Mouse (Mus musculus): ENCODE measurements around the gene Olfr1359.

Olfr1359 gene

DNA sequence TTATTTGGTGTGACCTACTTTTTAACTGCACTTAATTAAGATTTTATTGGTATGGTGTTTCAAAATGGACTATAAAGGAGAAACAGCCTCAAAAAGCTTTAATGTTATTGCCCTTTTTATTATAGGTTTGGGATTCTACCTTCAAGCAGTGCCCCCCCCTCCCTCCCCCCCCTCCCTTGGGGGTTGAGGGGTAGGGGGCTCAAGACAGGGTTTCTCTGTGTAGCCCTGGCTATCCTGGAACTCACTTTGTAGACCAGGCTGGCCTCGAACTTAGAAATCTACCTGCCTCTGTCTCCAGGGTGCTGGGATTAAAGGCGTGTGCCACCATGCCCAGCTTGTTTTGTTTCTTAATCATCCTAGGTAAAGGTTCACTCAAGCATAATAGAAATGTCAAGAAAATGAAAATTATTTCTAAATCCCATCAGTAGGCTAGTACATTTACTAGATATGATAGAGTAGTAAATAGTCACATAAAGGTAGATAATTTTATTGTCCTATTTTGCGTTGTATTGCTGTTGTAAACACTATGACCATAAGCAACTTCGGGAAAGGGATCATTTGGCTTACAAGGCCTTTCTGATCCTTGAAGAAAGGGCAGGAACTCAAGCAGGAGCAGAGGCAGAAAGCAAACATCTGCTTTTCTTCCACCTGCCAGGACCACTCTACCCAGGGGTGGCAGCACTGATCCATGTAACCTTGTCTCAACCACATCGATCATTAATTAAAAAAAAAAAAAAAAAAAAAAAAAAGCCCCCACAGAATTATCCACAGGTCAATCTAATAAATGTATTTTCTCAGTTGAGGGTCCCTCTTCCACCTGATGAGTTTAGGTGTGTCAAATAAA is 25.3 kb downstream of the Olfr1359 start:
- DNase-seq (ENCODE audit: extremely low read depth, low read depth), result no peak

DNA sequence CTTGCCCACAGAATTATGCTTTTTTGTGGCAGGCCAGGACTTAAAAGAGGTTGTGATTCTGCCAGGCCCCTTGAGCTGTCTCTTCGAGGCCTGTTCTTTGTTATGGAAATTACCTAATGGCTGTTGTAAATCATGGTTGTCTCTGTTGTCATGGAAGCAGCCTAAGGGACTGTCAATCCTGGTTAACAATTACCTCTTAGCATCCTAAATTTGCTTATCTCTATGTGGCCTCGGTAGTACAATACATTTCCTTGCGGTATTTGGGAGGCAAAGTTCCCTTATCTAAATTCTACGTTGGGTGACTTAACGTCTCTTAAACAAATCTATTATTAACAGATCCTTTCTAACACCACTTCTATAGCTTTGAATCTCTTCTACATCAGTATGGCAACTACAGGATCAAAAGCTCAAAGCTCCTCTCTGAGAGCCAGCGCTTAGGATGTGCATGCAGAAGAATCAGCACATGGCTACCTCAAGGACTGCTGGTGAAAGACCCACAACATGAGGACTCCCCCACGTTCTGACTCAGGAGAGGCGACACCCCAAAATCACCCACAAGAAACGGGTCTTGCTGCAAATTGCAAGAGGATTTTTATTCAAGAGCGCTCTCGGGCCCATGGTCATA is 30.1 kb downstream of the Olfr1359 start:
- DNase-seq (ENCODE audit: extremely low read depth, low read depth), result no peak

DNA sequence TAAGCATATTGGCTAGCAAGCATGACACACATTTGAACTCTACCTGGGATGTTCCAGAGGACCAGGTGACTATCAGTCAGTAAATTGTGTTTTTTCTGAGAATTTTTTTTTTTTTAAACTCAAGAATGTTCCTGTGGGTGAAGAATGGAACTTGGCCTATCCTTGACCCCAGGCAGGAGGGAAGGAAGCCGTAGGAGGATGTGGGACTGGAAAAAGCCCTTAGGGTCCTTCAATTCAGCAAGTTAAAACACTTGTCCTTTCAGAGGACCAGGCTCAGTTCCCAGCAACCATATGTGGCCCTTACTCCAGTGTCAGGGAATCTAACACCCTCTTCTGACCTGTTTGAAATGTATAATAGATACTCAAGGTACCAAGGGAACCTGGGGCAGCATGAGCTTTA is 31.6 kb downstream of the Olfr1359 start:
- DNase-seq (ENCODE audit: extremely low read depth, low read depth), result no peak

DNA sequence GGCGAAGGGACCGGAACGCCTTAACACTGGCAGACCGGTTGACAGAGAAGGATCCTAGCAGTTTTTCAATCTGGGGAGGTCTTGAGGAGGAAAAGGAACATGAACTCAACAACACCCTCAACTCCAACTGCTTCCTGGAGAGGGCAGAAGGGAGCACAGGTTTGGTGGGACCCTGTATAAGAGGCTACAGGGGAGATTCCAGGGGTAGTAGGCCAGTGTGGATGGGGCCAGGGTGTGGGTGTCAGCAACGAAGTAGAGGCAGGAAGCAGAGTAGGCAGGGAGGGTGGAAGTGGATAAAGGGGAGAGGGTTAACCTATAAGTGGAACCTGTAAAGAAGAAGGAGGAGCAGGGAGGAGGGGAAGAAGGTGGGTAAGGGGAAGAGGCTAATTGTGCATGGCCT is 35.6 kb downstream of the Olfr1359 start:
- no peak for DNase-seq (ENCODE audit: extremely low read depth, low read depth)

DNA sequence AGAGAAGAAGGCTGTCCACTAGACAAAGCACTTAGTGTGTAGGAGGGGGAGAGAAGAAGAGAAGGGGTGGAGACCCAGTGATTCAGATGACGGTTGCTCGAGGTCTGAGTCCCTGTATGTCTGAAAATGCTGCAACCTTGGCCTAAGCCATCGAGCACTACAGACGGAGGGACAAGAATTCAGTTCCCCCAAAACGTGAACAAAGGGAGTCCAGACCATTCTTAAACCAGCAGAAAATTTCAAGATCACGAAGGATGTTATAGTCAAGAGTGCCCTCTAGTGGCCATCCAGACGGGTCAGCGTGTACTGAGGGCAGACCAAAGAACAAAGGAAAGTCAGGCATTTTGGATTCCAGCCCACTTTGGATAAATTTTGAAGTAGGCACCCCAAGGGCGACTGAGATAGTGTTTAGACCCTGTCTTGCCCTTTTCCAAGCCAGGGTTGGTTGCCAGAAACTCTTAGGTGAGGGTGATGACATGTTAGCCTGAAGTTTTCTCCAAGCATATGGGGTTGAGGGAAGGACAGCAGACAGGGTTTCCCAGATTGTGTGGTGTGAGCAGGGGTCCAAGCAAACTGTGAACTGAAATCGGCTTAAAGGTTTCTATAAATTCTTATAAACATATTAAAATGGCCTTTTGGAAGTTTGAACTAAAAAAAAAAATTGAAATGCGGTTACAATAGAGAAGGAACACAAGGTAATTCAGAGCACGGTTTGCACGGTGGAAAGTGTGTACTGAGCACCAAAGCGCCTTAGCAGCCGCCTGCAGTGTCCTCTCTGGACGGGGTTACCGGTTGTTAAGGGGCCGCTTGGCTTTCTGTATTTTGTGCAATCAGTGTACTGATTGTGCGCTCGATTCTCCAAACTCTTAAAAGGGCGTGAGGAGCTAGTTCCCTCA is 36.3 kb downstream of the Olfr1359 start:
- DNase-seq (ENCODE audit: extremely low read depth, low read depth), result peak; percentile 90

DNA sequence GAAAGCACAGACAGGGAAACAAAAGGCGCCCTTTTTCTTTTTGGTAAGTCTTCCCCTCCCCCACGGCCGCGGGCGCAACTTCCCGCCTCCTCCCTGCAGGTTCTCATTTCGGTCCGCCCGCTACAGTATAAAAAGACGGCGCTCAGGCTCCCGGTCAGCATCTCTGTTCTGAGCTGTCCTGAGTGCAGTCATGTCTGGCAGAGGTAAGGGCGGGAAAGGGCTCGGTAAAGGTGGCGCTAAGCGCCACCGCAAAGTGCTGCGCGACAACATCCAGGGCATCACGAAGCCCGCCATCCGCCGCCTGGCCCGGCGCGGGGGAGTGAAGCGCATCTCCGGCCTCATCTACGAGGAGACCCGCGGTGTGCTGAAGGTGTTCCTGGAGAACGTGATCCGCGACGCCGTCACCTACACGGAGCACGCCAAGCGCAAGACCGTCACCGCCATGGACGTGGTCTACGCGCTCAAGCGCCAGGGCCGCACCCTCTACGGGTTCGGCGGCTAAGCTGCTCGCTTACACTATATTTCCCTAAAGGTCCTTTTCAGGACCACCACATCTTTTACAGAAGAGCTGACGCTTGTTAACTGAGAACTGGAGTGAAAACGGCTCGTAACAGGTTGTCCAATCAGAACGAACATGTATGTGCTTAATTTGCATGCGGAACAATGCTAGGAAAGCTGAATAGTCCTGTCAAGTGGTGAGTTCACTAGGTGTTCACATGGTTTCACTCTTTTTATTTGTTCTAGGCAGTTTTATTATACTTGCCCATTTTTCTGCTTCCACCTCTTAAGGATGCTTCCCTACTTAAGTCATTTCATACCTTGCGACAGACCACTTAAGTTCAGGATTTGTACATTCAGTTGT is 37.2 kb downstream of the Olfr1359 start, which contains the start of gene Hist1h4j:
Gene Hist1h4j (plus strand): TSS at position 159 of the 862 bp plus-strand sequence.
- peak; percentile 93 for DNase-seq (ENCODE audit: extremely low read depth, low read depth)

DNA sequence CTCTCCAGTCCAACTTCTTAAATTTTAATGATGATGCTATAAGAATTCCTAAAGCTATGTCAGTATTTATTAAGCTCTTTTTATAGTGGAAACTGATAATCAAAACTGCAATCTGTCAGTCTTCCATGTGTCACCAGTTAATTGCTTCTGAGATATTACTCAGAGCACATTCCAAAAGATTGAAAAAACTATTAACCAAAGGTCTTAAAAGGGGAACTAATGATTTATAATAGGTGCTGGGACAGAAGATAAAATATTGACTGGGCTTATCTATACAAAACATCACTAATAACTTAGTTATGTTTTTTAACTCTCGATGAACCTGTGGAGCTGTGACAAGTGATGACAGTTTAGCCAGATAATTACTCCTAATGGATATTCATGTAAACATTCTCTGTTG is 47.1 kb downstream of the Olfr1359 start:
- DNase-seq (ENCODE audit: extremely low read depth, low read depth), result no peak

DNA sequence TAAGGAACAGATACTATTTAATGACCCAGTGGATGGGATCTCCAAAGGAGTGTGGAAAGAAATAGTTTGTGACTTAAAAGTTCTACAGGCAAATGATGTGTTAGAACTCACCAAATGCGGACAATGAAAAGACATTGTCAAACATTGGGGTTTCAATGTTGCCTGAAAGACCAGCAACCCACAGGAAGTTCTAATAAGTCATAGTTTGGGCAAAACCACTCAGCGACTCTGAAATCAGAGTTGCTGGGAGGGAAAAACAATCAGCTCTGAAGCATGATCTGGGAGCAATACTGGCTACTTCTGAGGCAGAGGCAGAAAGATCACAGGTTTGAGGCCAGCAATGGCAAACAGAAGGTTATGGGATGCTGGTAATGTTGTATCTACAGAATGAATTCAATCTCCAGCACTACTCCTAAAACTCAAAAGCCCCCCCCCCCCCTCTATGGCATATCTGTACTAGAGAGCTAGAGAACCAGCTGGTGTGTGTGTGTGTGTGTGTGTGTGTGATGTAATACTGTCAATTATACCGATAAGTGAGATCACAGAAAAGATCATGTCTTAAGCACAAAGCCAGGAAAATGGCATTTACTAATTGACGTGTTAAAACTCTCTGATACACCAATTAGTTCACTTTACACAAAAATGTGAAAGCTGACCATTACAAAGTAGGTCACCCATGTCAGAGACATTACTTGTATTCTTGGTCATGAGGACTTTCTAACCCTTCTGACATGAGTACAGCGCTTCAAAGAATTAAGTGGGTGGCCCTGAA is 51.7 kb downstream of the Olfr1359 start:
- DNase-seq (ENCODE audit: extremely low read depth, low read depth), result peak; percentile 68

DNA sequence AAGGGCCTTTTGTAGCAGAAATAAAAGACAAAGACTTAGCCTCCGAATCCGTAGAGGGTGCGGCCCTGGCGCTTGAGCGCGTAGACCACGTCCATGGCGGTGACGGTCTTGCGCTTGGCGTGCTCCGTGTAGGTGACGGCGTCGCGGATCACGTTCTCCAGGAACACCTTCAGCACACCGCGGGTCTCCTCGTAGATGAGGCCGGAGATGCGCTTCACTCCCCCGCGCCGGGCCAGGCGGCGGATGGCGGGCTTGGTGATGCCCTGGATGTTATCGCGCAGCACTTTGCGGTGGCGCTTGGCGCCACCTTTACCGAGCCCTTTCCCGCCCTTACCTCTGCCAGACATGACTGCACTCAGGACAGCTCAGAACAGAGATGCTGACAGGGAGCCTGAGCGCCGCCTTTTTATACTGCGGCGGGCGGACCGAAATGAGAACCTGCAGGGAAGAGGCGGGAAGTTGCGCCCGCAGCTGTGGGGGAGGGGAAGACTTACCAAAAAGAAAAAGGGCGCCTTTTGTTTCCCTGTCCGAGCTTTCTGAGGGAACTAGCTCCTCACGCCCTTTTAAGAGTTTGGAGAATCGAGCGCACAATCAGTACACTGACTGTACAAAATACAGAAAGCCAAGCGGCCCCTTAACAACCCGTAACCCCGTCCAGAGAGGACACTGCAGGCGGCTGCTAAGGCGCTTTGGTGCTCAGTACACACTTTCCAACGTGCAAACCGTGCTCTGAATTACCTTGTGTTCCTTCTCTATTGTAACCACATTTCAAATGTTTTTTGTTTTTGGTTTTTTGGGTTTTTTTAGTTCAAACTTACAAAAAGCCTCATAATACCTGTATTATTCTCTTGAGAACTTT is 52.5 kb downstream of the Olfr1359 start, which contains the start of gene Hist1h4k:
Gene Hist1h4k (minus strand): TSS at position 347 of the 859 bp plus-strand sequence.
- peak; percentile 75 for DNase-seq (ENCODE audit: extremely low read depth, low read depth)

DNA sequence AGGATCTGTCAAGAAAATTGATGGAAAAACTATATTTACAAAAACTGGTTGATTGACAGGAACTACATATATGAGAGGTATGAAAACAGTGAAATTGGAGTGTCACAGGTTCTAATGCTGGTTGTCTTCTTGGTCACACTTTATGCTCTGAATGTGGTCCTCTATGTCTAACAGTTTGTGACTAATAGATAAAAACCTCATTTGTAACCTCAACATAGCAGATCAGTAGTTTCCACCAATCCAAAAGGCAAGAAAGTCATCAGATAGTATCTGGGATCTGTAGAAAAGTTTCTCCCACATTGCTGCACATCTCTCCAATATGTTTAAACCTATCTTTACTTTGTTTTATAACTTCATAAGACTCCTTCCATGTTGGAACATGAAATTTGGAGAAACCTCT is 53.5 kb downstream of the Olfr1359 start:
- DNase-seq (ENCODE audit: extremely low read depth, low read depth), result peak; percentile 50

DNA sequence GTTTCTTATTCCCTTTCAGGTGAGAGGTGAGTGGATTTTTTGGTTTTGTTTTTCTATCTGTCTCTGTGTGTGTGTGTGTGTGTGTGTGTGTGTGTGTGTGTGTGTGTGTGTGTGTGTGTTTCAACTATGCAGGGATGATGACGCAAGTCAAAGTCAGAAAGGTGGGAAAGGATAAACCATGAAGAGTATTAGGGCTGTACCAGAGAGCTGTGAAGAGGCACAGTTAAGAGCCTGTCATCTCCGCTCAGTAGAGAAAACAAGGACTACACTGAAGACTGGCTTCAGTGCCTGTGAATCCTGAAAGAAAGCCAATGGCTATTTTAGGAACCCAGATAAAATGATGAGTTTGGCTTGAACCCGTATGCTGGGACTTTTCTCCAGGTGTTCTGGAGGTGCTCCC is 53.9 kb downstream of the Olfr1359 start:
- peak; percentile 53 for DNase-seq (ENCODE audit: extremely low read depth, low read depth)

DNA sequence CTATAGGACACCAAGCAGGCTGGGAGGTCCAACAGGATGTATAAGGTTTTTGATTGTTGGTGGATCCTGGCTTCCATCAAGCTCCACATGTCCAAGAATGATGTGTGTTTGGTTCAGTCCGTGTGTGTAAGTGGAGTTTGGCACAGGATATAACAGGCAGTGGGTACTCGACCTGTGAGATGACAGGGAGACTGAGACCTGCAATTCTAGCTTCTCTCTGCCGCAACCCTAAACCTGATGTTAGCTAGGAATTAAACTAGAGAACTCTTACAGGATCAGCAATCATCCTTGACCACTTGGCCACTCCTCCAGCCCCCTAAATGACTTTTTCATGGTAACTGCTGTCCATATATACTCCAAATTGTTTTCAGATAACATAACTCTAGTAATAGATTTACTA is 54.4 kb downstream of the Olfr1359 start:
- peak; percentile 49 for DNase-seq (ENCODE audit: extremely low read depth, low read depth)

DNA sequence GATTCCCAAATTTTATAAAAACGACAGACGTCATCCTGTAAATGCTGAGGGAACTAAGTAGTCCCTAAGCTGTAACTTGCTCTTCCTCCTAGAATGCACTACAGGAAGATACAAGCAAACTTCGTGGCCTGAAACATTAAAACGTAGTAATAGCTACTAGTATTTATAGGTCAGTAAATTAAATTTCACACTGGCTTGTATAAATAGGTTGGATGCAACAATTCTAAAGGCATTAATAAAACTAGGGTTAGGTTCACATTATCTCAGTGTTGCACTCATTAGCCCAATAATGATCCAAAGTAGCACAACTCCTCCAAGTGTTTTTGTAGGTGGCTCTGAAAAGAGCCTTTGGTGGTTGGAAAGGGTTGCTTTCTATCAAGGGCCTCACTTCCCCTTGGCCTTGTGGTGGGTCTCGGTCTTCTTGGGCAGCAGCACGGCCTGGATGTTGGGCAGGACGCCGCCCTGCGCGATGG is 55.2 kb downstream of the Olfr1359 start:
- DNase-seq (ENCODE audit: extremely low read depth, low read depth), result peak; percentile 70

DNA sequence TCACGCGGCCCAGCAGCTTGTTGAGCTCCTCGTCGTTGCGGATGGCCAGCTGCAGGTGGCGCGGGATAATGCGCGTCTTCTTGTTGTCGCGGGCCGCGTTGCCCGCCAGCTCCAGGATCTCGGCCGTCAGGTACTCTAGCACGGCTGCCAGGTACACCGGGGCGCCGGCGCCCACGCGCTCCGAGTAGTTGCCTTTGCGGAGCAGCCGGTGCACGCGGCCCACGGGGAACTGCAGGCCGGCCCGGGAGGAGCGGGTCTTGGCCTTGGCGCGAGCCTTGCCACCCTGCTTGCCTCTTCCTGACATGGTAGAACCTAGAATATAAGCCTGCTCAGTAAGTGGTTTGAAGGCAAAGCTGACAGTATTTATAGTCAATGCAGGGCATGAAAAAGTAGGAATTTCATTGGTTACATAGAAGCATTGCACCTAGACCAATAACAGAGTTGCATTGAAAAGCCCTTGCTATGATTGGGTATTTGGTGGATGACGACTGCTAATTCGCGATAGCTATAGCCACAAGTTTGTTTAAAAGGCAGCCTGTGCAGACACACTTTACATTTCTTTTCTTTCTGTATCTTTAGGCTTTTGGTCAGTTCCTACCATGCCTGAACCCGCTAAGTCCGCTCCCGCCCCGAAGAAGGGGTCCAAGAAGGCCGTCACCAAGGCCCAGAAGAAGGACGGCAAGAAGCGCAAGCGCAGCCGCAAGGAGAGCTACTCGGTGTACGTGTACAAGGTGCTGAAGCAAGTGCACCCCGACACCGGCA is 55.8 kb downstream of the Olfr1359 start, which contains the start of the genes Hist1h2ak and Hist1h2bn:
Gene Hist1h2ak (minus strand): TSS at position 304 of the 762 bp plus-strand sequence.
Gene Hist1h2bn (plus strand): TSS at position 600 of the 762 bp plus-strand sequence.
- DNase-seq (ENCODE audit: extremely low read depth, low read depth), result peak; percentile 99

DNA sequence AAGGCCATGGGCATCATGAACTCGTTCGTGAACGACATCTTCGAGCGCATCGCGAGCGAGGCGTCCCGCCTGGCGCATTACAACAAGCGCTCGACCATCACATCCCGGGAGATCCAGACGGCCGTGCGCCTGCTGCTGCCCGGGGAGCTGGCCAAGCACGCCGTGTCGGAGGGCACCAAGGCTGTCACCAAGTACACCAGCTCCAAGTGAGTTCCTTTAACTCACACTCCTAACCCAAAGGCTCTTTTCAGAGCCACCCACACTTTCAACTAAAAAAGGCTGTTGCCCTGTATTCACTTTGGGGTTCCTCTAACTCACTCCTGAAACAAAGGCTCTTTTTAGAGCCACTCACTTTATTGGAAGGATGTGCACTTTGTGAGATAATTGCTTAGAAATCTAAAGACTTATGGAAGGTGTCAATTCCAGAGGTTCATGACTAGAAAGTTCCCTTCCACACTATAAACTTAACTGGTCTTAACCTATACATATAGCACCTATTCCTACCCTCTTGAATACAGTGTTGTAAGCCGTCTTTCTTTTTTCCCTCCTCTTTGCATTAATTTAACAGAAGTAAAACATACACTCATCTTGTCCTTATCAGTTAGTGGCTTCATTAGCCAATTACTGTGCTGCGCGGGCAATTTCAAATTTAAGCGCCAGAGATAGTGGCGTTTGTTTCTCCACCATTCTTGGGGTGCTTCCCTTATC is 56.5 kb downstream of the Olfr1359 start:
- peak; percentile 90 for DNase-seq (ENCODE audit: extremely low read depth, low read depth)

DNA sequence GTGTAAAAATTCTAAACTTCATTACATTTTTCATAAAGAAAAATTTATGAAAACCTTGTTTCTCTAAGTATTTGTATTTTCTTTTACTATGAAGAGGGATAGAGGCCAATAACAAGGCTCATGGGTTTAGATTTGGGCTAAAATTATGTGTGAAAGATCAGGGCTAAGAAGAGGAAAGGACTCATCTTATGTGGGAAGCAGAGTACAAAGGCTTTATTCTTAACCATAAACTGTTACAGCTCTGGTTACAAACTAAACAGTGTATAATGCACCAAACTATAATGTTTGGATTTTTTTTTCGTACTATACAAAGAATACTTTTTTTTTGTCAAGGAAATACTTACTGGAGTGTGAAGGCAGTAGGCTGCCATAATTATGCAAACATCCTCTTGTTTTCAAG is 57.8 kb downstream of the Olfr1359 start:
- DNase-seq (ENCODE audit: extremely low read depth, low read depth), result no peak

Measured in MEL-GATA-1-ER (cell line).